ENCODE assay signal across 10 mouse cellular contexts in genomic region chr9:66091327-66092231, GRCm38 (mm10). TPM values are rescaled to one million over a fixed set of nuclear protein-coding genes. Genes with fewer than 3 reads are reported as not detected.
A peak's percentile ranks its signal among the peaks of the same experiment; 100 is the strongest.
DNase-seq lines count a peak whose midpoint lies in the region; ATAC-seq and TF ChIP-seq lines count a peak whose summit lies in the region.
"Had no signal": no experiment of that assay in that cellular context is flagged by ENCODE, and none has a peak within 500 bp of the region (broad histone marks: within the 10 kb centered on the region; RNA-seq: fewer than 3 reads in every experiment).

No protein-coding gene starts in this region.

- H3K9ac ChIP-seq in intestine, embryonic 15.5 days, result no peak overlapping the region
- H3K9ac ChIP-seq: hindbrain, embryonic 15.5 days had no signal

- DNase-seq in adrenal gland, postnatal 10 days, result peak; percentile 41
- DNase-seq in adrenal gland, postnatal 4 days (ENCODE audit: low spot score in 2 of 2), result no peak
- peak; percentile 33 for DNase-seq in kidney, postnatal 14 days
- DNase-seq in kidney, adult 2 months, result no peak
- DNase-seq in lung, postnatal 4 days, result peak; percentile 65 to 83
- DNase-seq in midbrain, embryonic 10.5 days (ENCODE audit: low spot score), result no peak
- DNase-seq in testis, postnatal 14 days (ENCODE audit: low spot score), result no peak

- TF ChIP-seq POLR2A in kidney, adult 2 months (IDR thresholded peaks at IDR 0.05; ENCODE audit: low read depth, low read length), result no peak

- H3K27ac ChIP-seq in kidney, adult 2 months (ENCODE audit: insufficient read depth, low read depth, low read length), result no peak overlapping the region
- peak overlapping the region; percentile 81 for H3K27ac ChIP-seq in intestine, embryonic 15.5 days
- H3K27ac ChIP-seq in midbrain, embryonic 10.5 days (replicated peaks), result no peak overlapping the region
- H3K27ac ChIP-seq: hindbrain, embryonic 15.5 days had no signal

- no peak overlapping the region for H3K4me3 ChIP-seq in kidney, adult 2 months (ENCODE audit: insufficient read depth, low read depth, low read length)
- no peak overlapping the region for H3K4me3 ChIP-seq in intestine, embryonic 15.5 days (replicated peaks)
- H3K4me3 ChIP-seq in midbrain, embryonic 10.5 days, result no peak overlapping the region
- H3K4me3 ChIP-seq: hindbrain, embryonic 15.5 days had no signal

- H3K4me2 ChIP-seq in intestine, embryonic 15.5 days (replicated peaks), result no peak overlapping the region
- H3K4me2 ChIP-seq: hindbrain, embryonic 15.5 days had no signal

- no peaks in the 10 kb centered on the region for H3K4me1 ChIP-seq in kidney, adult 2 months (ENCODE audit: control insufficient read depth, insufficient read depth, low read length)
- H3K4me1 ChIP-seq in intestine, embryonic 15.5 days (replicated peaks), result peaks cover 13% of the 10 kb centered on the region
- H3K4me1 ChIP-seq in midbrain, embryonic 10.5 days, result no peaks in the 10 kb centered on the region
- H3K4me1 ChIP-seq: hindbrain, embryonic 15.5 days had no signal

- no peaks in the 10 kb centered on the region for H3K9me3 ChIP-seq in intestine, embryonic 15.5 days
- no peaks in the 10 kb centered on the region for H3K9me3 ChIP-seq in midbrain, embryonic 10.5 days (replicated peaks)
- H3K9me3 ChIP-seq: hindbrain, embryonic 15.5 days; megakaryocyte, embryonic 14.5 days had no signal

- peak; percentile 65 for ATAC-seq in intestine, embryonic 15.5 days

- no peaks in the 10 kb centered on the region for H3K27me3 ChIP-seq in kidney, adult 2 months (replicated peaks; ENCODE audit: control insufficient read depth, insufficient read depth, low read length)
- H3K27me3 ChIP-seq in intestine, embryonic 15.5 days (replicated peaks), result no peaks in the 10 kb centered on the region
- no peaks in the 10 kb centered on the region for H3K27me3 ChIP-seq in midbrain, embryonic 10.5 days (ENCODE audit: low read depth, poor library complexity, severe bottlenecking)
- H3K27me3 ChIP-seq: hindbrain, embryonic 15.5 days; megakaryocyte, embryonic 14.5 days had no signal

- TF ChIP-seq CTCF in kidney, adult 2 months (conservative IDR thresholded peaks at IDR 0.05; ENCODE audit: insufficient read depth, insufficient read length, low read depth, low read length), result no peak

- WGBS in kidney, adult 2 months, result 63% methylated on average over 6 of the region's 6 CpGs
- WGBS in intestine, embryonic 15.5 days, result 49% methylated on average over 6 of the region's 6 CpGs
- whole genome bisulfite sequencing in midbrain, embryonic 10.5 days, result 85% methylated on average over 6 of the region's 6 CpGs

- H3K36me3 ChIP-seq in kidney, adult 2 months (ENCODE audit: control insufficient read depth, insufficient read depth, low read length), result peaks cover 2% of the 10 kb centered on the region
- peaks cover 67% of the 10 kb centered on the region for H3K36me3 ChIP-seq in intestine, embryonic 15.5 days
- peaks cover 99% of the 10 kb centered on the region for H3K36me3 ChIP-seq in midbrain, embryonic 10.5 days

RNA-seq across cellular contexts. Expression of gene Snx22, which starts 22.1 kb away (rescaled TPM):
- total RNA-seq in adrenal gland, postnatal 10 days (2021), result 1 to 10 TPM in 1 of 2 experiments, under 1 TPM in 1; 0.66 to 1.9 TPM
- total RNA-seq in adrenal gland, postnatal 4 days (2021), result 1 to 10 TPM; 1.3 to 2.9 TPM
- 1.1 and 1.6 TPM in 2 replicates for polyA plus RNA-seq in kidney, adult 2 months (2012; rRNA removed)
- 1.1 and 1.4 TPM in 2 replicates for polyA plus RNA-seq in intestine, embryonic 15.5 days (2015; fragmentation: Nextera tagmentation; extraction: Ambion mirVana)
- 2.7 and 3.7 TPM in 2 replicates for polyA plus RNA-seq in midbrain, embryonic 10.5 days (2016; fragmentation: Nextera tagmentation; extraction: Ambion mirVana)

RNA-seq across cellular contexts. Expression of gene Ppib, which starts 31.6 kb away (rescaled TPM):
- 100 to 1,000 TPM; 364 to 402 TPM for total RNA-seq in adrenal gland, postnatal 10 days (2021)
- total RNA-seq in adrenal gland, postnatal 4 days (2021), result 100 to 1,000 TPM; 441 to 449 TPM
- polyA plus RNA-seq in kidney, adult 2 months (2012; rRNA removed), result 278 and 338 TPM in 2 replicates
- 638 and 715 TPM in 2 replicates for polyA plus RNA-seq in intestine, embryonic 15.5 days (2015; fragmentation: Nextera tagmentation; extraction: Ambion mirVana)
- 473 and 501 TPM in 2 replicates for polyA plus RNA-seq in midbrain, embryonic 10.5 days (2016; fragmentation: Nextera tagmentation; extraction: Ambion mirVana)

RNA-seq across cellular contexts. Expression of gene Snx1, which starts 34.8 kb away (rescaled TPM):
- total RNA-seq in adrenal gland, postnatal 10 days (2021), result 10 to 100 TPM; 72.3 to 81.3 TPM
- 100 to 1,000 TPM; 107 to 111 TPM for total RNA-seq in adrenal gland, postnatal 4 days (2021)
- polyA plus RNA-seq in kidney, adult 2 months (2012; rRNA removed), result 74.3 and 76.7 TPM in 2 replicates
- 137 and 144 TPM in 2 replicates for polyA plus RNA-seq in intestine, embryonic 15.5 days (2015; fragmentation: Nextera tagmentation; extraction: Ambion mirVana)
- polyA plus RNA-seq in midbrain, embryonic 10.5 days (2016; fragmentation: Nextera tagmentation; extraction: Ambion mirVana), result 138 and 142 TPM in 2 replicates

RNA-seq across cellular contexts. Expression of gene Ciao2a, which starts 34.8 kb away (rescaled TPM):
- total RNA-seq in adrenal gland, postnatal 10 days (2021), result 10 to 100 TPM; 89.9 to 97.4 TPM
- total RNA-seq in adrenal gland, postnatal 4 days (2021), result 100 to 1,000 TPM; 103 TPM
- 23.3 and 39.9 TPM in 2 replicates for polyA plus RNA-seq in kidney, adult 2 months (2012; rRNA removed)
- polyA plus RNA-seq in intestine, embryonic 15.5 days (2015; fragmentation: Nextera tagmentation; extraction: Ambion mirVana), result 215 and 218 TPM in 2 replicates
- polyA plus RNA-seq in midbrain, embryonic 10.5 days (2016; fragmentation: Nextera tagmentation; extraction: Ambion mirVana), result 150 and 156 TPM in 2 replicates

Comparison
In these comparisons a context has a peak if more than half of its experiments do, and no peak if none do; other contexts are left out.
1. DNase-seq: peak in adrenal gland, postnatal 10 days (single experiment), kidney, postnatal 14 days (single experiment) and lung, postnatal 4 days (2 of 2); none in adrenal gland, postnatal 4 days (0 of 2), kidney, adult 2 months (single experiment), midbrain, embryonic 10.5 days (single experiment) and testis, postnatal 14 days (single experiment).